Mouse (Mus musculus) gastrocnemius, postnatal 25 days (tissue): ENCODE measurements around the gene Vps13d. TPM values are rescaled to one million over a fixed set of nuclear protein-coding genes. Genes with fewer than 3 reads are reported as not detected.
A peak's percentile ranks its signal among the peaks of the same experiment; 100 is the strongest.

Source experiments
- DNase-seq: peaks from one replicate; pipeline ENCODE4 v3.0.0; 2022
- long read RNA-seq, 2 experiments: library from polyadenylated mRNA; stranded (forward); transcript quantifications; one replicate each; pipeline ENCODE4 v2.0.0; 2021
- total RNA-seq, 2 experiments: library from RNA; stranded (reverse); gene quantifications; 1 replicate in 1 of 2; 2 replicates in 1 of 2; pipeline ENCODE4 v1.2.3; 2021

Vps13d gene
- 10 to 100 TPM; 26.7 to 32.8 TPM for total RNA-seq
- long read RNA-seq, experiment 1, partial matches to known transcripts, result 2 of 8 reads
- long read RNA-seq, experiment 1, other reads (novel, unspliced or antisense), result 6 of 8 reads
- long read RNA-seq, experiment 2, partial matches to known transcripts, result 2 of 2 reads
- long read RNA-seq, experiment 2, other reads (novel, unspliced or antisense), result 0 of 2 reads

DNA sequence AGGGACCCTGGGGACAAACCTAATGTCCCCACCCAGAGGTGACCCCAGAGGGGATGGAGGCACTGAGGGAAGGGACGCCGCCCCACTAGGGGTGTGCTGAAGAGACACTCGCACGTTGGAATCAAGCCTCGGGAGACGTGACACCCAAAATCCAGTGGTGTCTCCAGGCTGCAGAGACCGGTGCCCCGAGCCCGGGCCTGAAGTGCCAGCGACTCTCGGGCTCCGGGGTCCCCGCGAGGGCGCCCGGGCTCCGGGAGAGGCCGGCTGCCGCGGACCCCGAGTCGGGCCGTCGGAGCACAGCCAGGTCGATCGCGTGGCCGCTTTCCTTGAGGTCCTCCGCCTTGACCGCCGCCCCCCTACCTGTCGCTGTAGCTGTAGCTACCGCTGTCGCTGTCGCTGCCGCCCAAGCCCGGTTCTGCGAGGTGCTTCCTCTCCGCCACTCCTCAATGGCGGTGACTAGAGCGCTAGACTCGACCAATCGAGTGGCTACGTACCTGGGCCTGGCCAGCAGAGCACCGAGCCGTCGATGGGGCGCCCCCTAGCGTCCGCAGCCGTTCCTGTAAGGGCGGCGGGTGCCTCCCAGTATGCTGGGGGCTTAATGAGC lies at the start of gene Vps13d:
Gene Vps13d (minus strand): TSS at position 447 of the 604 bp plus-strand sequence.
- DNase-seq, result peak; percentile 85

DNA sequence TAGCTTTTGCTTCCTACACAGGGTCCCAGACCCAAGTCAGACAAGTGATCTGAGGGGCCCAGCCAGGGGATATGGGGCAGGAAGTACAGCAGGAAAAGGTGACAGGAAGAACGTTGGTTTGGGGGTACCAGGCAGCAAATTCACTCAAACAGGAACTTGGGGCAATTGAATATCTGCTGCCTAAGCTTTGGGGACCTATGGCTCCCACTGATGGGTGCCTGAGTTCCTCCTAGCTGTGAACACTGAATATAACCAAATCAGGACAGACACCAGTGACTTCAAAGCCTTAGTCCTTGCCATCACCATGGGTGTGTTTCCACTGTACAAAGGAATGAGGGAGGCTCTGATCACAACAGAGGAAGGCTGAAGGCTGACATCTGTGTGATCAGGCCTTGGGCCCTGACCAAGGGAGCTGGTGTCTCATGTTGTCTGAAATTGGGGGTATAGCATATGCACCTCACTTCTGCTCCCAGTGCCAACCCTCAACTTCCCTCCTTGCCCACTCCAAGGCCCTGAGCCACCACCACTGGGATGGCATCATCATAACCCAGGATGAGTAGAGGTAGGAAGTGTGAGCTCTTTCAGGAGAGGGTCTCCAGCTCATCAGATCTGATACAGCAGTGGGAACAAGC lies 48.0 kb upstream of the Vps13d start:
- DNase-seq, result no peak

DNA sequence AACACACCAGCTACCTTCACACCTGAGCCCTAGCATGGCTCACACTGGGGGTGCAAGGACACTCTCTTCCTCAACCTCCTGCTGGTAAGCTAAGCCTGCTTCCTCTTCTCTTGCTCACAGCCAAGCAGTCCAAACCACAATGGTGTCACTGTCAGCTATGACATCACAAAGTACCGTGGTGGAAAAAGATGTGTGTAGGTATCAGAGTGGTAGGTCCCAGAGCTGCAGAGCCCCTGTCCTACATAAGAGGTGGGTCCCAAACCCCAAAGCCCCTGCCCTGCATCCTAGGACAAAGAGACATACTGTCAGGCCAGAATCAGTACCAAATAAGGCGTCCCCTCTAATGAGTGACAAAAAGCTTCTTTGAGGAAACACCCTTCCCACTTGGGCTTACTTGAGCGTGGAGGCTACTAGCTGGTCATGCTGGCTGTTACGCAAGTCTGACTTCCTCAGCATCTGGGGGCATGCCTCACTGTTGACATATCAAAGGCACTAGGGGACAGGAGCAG lies 46.0 kb upstream of the Vps13d start:
- no peak for DNase-seq

DNA sequence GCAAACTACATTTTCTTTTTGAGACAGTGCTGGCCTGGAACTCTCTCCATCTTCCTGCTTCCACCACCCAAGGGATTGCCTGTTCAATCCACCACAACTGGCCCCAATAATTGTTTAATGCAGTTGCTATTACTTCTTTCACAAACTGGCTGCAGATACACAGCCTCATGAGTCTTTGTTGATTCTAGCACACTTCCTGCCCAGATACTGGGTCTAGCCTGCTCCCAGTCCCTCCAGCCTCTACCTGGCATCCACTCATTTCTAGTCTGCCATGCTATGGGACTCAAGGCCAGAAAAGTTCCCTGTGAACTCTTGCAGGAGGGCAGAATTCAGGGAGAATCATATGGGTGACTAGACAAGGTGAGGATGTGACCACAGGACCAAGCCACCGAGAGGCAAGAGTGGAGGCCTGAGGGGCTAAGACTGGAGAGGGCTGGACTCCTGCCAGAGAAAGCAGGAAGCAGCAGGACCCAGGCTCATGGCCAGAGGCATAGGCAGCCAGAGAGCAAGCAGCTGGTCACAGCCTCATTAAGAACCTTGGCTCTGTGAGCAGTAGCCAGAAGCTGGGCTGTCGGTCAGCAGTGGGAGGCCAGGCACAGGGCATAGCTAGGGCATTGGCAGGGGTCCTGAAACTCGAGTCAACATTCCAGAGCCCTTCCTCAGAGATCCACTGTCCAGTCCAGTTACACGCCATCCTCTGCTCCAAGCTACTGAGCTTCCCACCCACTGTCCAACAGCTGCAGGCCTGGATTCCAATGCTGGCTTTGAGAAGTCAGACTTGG lies 44.4 kb upstream of the Vps13d start:
- DNase-seq, result peak; percentile 85

DNA sequence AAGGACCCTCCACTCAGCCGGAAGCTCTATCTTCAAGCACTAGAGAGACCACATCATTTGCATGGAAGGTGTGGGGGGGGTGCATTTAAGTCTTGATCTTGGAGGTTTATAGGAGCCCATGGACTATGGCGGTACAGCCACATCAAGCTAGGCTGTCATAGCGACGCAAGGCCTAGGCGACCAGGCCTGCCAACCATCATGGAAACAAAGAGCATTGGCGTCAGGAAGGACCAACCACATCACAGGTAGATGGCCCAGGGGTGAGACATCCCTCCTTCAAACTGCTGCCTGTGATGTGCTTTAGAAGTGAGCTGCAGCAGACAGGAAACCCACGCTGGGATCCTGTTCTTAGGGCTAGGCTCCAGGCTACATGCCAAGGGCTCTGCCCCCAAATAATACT lies 41.2 kb upstream of the Vps13d start:
- no peak for DNase-seq

DNA sequence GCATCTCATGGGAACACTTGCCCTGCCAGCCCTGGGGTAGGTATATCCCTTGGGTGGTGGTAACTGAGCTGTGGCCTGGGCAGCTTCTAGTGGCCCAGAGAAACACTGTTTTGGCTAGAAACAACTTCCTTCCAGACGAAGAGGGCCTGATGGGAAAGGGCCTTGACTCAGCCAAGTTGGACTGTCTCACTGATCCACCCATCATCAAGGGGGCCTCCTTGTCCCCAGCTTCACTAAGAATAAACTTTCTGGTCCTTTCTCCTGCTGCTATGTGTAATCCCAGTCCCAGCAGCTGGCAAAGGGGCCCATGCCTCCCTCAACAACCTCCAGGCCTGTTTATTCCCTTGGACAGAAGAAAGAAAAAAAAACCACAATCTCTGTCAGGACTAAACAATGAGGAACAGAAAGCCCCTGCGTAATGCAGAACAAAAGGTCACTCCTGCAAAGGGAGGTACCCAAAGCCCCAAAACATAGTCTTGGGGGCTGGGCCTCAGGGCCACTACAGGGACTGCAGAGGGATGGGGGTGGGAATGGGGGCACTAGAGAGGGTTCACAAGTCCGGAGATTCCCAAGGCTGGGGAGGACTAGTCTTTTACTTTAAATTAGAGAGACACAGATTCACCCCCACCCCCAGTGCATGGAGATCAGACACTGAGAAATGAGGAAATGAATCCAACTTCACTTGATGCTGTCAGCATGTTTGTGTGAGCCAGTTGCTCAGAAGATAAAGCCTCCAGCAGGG lies 38.9 kb upstream of the Vps13d start:
- peak; percentile 65 for DNase-seq

DNA sequence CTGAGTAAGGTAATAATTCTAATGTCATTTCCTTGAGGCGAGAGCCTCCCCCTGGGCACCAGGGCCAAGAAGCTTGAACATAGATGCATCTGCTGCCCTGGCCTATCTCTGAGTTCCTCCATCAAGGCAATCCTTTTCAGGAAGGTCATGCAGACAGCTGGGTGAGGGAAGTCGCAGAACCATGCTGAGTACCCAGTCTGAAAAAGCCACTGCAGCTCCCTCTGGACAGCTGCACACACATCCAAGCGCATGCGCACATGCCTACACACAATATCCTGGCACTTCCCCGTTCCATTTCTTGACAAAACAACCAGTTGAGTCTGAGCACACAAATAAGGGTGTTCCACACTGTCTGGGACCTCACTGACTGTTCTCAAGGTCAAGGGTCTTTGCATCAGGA lies 36.9 kb upstream of the Vps13d start:
- DNase-seq, result no peak

DNA sequence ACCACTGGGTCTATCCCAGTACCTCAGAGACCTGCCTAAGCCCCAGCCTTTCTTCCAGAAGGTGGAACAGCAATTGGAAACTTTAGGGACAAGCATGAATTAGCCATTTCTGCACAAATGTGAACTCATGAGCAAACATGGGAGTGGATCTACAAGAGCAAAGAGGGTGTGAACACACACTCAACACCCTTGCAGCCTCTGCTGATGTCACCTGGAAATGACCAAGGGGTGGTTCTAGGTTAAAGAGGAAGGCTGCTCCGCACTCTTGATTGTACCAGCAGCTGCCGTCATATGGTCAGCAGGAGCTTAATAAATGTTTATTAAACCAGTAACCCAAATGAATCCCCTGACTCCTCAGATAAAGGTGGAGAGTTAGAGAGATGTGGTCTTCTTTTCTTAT lies 35.8 kb upstream of the Vps13d start:
- DNase-seq, result no peak

DNA sequence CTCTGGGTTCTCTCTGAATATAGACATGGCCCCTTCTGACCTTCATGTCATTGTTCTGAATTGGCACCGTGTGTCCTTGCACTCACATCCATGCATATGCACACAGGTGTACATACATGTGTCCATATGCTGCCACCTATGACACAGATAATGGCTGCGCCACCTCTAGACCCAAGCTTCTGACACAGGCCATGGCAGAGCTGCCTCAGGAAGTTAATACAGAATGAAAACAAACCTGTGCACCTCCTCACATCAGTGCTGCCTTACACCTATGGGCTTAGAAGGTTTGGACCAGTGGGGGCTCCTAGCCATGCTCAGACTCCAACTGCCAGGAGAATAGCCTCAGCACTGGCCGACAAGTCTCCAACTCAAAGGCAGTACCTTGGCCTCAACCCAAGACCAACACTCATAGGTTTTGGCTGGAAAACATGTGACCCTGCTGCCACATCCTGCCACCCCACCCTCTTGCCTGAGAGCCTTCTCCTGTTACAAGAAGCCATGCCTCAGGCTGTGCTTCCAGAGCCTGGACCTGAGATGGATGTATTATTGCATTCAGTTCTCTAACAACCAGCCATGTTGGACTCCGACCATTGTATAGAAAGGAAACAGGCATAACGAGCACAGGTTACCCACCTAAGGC lies 34.8 kb upstream of the Vps13d start:
- DNase-seq, result no peak

DNA sequence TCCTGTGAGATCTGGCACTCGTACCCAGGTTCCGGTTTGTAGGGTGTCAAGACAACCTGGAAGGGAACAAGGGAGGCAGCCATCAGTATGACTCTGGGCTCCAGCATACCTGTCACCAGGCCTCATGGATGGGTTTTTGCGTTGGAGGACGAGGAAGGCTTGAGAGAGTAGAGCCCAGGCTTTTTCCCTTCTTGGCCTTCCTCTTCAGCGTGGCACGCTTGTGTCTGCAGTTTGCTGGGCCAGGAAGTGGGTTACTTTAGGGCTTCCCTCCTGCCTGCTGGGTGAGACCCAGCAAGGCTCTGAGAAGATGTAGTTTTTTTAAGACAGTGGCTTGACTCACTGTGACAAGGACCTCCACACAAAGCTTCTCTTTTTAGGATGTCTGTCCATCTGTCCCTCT lies 34.2 kb upstream of the Vps13d start:
- no peak for DNase-seq

DNA sequence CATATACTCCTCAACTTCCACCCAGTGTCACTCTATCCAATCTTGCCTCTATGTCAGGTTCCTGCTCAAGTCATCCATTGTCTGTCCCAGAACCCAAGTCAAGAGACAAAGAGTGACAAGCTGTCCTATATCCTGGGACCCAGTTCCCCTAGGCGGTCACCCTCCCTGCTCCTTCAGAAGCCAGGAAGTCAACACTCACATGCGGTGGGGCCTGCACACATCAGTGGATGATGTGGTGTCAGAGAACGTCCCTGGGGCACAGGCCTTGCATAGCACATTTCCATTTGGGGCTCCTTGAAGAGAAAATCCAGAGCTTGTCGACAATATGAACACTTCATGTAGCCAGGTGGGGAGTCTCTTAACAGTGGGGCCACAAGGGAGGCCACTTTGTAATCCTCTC lies 29.8 kb upstream of the Vps13d start:
- DNase-seq, result no peak

DNA sequence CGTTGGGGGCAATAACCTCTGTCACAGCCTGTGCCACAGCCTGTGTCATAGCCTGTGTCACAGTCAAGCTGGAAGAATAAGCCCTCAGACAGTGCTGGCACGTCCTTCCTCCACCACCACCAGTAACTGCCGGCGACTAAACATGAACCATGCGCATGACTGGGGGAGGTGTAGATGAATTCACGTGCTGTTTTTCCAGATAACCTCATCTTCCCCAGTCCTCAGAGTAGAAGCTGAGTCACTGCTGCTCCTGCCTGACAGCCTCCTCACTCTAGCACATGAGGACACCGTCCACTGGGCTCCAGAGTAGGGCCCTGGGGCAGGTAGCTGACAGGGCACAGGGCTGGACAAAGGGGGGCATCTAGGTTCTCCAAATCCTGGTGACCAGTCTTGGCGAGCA lies 27.3 kb upstream of the Vps13d start:
- DNase-seq, result no peak

DNA sequence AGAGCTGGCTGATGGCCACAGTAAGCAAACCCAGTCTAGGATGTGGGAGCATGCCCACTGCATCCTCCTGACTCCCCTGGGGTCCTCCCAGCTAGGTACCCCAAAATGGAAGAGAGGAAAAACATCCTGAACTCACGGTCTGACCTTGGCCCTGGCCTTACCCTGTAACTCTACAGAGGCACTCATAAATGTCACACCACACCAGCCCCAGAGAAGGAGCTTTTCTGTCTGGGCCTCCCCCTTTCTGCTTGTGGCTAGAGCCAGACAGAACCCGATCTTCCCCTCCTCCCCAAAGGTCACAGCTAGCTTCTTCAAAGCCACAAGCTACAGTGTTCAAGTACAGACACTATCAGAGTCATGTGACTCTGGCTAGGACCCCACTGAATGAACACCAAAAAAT lies 26.6 kb upstream of the Vps13d start:
- DNase-seq, result no peak

DNA sequence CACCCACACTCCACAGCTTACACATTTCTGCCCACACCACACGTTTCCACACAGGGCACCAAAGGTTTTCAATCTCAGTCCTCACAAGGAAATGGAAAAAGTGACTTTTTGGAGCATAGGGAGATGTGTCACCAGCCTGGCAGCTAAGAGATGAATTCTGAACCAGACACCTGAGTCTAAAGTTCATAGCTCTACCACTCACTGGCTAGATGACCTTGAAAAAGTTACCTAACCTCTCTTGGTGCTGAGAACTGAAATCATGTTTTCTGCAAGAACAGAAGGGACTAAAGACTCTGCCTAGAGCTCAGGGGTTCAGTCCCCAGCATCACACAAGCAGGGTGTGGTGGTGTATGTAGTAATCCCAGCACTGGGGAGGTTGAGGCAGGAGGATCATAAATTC lies 25.2 kb upstream of the Vps13d start:
- DNase-seq, result no peak

DNA sequence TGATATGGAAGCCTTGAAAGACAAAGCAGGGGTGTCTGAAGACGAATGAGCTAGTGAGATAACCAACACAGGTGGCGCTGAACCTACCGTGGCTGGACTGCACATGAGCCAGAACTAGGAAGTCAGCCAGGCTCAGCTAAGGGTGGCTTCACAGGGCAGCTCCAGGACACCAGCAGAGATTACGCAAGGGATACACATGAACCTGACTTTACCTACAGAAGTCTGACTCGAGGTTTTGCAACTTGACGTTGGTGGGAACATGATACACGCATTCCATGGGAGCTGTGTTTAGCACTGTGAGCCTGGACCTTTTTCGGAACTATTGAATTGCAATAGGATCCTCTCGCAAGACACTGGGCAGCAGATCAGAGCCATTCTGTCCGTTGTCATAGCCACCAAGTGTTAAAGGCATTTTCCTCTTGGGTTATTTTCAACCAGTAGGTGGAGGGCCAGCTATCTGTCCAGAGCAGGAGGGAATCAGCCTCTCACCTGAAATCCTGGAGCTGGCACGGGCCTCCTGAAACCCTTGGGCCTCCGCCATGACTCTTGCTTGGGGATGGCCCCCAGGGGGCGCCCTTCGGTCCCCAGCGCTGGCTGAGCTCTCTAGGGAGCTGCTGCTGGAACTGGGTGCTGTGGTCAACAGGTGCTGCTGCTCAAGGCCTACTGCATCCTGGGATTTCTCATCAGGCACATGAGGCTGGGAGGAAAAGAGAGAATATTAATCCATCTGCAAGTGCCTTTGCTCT lies 24.6 kb upstream of the Vps13d start:
- peak; percentile 49 for DNase-seq

DNA sequence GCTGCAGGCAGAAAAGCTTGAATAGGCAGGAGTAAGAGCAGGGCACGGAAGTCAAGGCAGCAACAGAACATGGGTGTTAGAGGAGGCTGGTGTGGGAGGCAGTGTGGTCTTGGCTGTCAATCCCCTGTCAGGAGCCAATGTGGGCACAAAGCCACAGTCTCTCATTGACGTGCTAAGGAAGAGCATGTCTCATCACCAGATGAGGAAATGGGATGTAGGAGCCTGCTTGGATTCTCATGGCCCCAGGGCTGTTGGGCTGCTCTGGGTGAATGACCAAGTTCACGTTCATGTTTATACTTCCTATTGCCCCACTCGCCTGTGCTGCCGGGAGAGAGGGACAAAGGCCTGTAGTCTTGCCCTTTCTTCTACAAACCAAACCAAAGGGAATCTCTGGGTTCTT lies 23.0 kb upstream of the Vps13d start:
- DNase-seq, result no peak

DNA sequence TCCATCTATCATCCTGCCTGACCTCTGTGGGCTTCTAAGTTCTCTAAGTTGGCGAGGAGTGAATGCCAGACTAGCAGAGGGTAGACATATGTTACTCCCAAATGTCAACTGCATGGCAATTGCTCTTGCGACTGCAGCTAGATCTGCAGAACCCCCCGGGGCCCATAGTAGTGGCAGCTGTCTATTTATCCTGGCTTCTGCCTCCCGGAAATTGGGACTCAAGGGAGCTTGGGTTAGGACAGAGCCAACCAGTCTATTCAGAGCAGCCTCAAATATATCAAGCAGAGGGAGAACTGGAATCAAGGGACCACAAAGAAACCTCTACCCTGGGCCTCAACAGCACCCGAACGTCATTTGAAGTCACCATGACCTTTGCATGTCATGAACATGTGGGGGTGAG lies 22.2 kb upstream of the Vps13d start:
- DNase-seq, result no peak

DNA sequence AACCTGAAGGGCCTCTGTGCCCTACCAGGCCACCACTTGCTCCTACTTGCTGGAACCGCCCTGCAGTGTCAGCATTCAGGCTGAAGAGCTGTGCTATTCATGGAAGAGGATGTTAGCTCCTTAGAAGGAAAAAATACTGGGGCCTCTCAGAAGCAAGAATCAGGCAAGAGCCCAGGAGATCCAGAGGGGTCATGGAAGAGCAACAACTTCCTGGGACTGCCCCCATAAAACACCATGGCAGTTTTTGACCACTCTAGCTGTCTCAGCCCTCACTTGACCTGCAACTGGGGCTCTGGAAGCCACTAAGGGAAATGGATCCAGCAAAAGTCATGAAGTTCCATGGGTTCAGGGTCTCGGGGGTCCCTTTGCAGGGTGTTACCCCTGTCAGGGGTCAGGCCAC lies 20.6 kb upstream of the Vps13d start:
- no peak for DNase-seq

DNA sequence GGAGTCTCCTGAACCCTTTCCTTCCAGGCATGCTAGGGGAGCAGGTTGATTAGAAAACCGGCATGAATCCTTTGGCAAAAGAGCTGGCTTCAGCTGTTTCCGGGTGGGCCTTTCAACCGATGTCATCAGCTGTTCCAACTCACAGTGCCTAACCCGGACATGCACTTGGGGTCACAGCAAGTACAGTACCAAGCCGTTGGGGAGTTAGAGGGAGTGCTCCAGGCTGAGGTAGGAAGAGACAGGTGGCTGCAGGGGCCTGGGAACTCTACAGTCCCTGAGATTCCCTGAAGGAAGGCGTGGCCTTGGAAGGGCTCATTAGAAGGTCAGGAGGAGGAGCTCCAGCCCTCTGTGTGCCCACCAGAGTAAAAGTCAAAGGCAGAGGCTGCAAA lies 20.0 kb upstream of the Vps13d start:
- no peak for DNase-seq

DNA sequence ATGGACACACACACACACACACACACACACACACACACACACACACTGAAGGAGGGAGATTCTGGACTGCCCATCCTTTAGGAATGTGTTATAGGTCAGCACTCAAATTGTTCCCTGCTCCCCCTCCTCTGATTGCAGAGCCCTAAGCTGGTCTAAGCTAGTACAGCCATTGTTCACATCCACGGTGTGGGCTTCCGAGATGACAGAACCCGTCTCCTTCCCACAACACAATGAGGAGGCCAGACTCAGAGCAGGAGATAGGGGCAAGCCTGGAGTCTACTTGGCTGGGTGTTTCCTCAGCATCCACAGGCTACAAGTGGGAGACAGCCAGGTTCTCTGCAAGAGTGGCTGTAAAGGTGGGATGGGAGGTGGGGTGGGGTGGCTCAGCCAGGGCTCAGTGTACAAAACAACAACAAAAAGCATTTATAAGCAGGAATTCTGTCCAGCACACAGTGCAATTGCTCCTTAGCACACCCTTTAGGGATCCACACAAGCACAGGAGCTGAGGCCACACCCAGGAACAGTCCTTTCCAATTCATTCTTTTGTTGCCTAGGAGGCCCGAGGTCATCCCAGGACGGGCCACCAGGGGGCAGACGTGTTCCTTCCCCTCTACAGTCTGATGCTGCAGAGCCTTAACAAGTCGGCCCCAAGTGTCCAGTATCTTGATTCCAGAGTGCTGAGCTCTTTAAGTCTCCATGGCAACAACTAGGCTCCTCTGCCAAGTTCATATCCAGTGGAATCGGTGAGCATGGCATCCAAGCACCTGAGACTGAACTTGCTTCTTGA lies 19.4 kb upstream of the Vps13d start:
- DNase-seq, result peak; percentile 87
